Mouse (Mus musculus) heart, embryonic 15.5 days (tissue): Measurements from ENCODE around the gene Noa1. TPM values are rescaled to one million over a fixed set of nuclear protein-coding genes. Genes with fewer than 3 reads are reported as not detected.

Experiments used
- ATAC-seq: fragments of 200-750 bp; cut with Nextera tagmentation; replicated peaks from 2 replicates; pipeline ENCODE4 v1.8.0; 2017; ENCODE audit warnings: low read depth, moderate TSS enrichment; ENCODE audit not compliant: insufficient number of reproducible peaks, insufficient read depth, low FRiP score
- H3K27ac ChIP-seq: fragments of 300-500 bp; sonication (generic); 2 replicates; pipeline ENCODE4 v1.5.1; 2015; ENCODE audit warnings: mild to moderate bottlenecking, inconsistent platforms
- H3K27me3 ChIP-seq: fragments of 300-500 bp; sonication (generic); 2 replicates; pipeline ENCODE4 v1.6.1; 2015; ENCODE audit warnings: inconsistent platforms
- H3K36me3 ChIP-seq: fragments of 300-500 bp; sonication (generic); 2 replicates; pipeline ENCODE4 v1.6.1; 2015; ENCODE audit warnings: mild to moderate bottlenecking, inconsistent platforms
- H3K4me1 ChIP-seq: fragments of 300-500 bp; sonication (generic); replicated peaks from 2 replicates; pipeline ENCODE4 v1.6.1; 2015; ENCODE audit warnings: inconsistent platforms
- H3K4me2 ChIP-seq: fragments of 300-500 bp; sonication (generic); 2 replicates; pipeline ENCODE4 v1.6.1; 2015; ENCODE audit warnings: inconsistent platforms, mild to moderate bottlenecking, moderate library complexity
- H3K4me3 ChIP-seq: fragments of 300-500 bp; sonication (generic); 2 replicates; pipeline ENCODE4 v1.5.1; 2015; ENCODE audit warnings: mild to moderate bottlenecking, inconsistent platforms
- H3K9ac ChIP-seq: fragments of 300-500 bp; sonication (generic); 2 replicates; pipeline ENCODE4 v1.6.1; 2015; ENCODE audit warnings: mild to moderate bottlenecking, inconsistent platforms
- H3K9me3 ChIP-seq: fragments of 300-500 bp; sonication (generic); replicated peaks from 2 replicates; pipeline ENCODE4 v1.6.1; 2016; ENCODE audit warnings: inconsistent platforms
- WGBS: fragments of 180-500 bp; shearing (Covaris S2); methylation state at CpG from one replicate; pipeline ENCODE4 v1.1.7; 2015; ENCODE audit warnings: mixed read lengths; 5-methylcytosine and 5-hydroxymethylcytosine counted together
- polyA plus RNA-seq: library from polyadenylated mRNA; unstranded; fragments of >200 nt; fragmentation: Nextera tagmentation; extraction: Ambion mirVana; gene quantifications from 2 replicates; pipeline ENCODE4 v1.2.1, GENCODE M21; 2015

Gene Noa1
- polyA plus RNA-seq, 1 experiment from 2014 or later: 20.6 TPM

DNA sequence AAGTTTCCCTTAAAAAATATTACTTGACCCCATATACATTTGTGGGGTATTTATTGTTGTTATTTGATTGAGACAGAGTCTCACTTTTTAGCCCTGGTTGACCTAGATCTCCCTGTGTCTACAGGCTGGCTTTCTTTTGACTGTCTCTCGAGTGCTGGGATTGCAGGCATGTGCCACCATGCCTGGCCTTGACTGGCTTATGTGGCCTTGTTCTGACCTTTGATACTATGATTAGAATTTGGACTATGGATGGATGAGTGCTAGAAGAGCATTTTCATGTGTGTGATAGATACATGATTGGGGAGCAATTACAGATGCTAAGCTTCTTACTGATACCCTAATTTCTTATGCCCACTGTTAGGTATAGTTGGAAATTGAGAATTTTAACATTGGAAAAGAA is 15.1 kb upstream of the Noa1 start:
- H3K27ac ChIP-seq: no peak overlapping the region
- H3K4me2 ChIP-seq: no peak overlapping the region
- H3K4me3 ChIP-seq: no peak overlapping the region
- 58% methylated on average over 1 of the region's 1 CpGs for WGBS
- no peak overlapping the region for H3K9ac ChIP-seq
- peaks cover 83% of the 10 kb centered on the region for H3K36me3 ChIP-seq
- no peak for ATAC-seq
- H3K9me3 ChIP-seq: no peaks in the 10 kb centered on the region
- no peaks in the 10 kb centered on the region for H3K4me1 ChIP-seq
- no peaks in the 10 kb centered on the region for H3K27me3 ChIP-seq

DNA sequence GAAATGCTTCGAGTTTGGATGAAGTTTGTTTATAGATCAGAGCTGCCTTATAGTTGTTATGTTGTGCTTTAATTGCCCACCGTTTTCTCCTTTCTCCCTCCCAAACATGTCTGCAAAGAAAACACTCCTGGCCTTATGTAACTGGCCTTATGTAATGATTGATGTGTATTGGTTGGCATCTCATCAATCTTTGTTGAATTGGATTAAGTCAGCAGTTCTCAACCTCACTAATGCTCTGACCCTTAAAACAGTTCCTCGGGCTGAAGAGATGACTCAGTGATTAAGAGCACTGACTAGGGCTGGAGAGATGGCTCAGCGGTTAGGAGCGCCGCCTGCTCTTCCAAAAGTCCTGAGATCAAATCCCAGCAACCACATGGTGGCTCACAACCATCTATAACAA is 5.1 kb upstream of the Noa1 start:
- Histone ChIP-seq H3K27me3 (no peaks in the 10 kb centered on the region), H3K27ac (no peak overlapping the region), H3K36me3 (peaks cover 39% of the 10 kb centered on the region), H3K4me1 (peaks cover 13% of the 10 kb centered on the region), H3K4me2 (no peak overlapping the region), H3K4me3 (no peak overlapping the region), H3K9ac (no peak overlapping the region), H3K9me3 (no peaks in the 10 kb centered on the region)
- no peak for ATAC-seq
- 90% methylated on average over 6 of the region's 6 CpGs for WGBS

DNA sequence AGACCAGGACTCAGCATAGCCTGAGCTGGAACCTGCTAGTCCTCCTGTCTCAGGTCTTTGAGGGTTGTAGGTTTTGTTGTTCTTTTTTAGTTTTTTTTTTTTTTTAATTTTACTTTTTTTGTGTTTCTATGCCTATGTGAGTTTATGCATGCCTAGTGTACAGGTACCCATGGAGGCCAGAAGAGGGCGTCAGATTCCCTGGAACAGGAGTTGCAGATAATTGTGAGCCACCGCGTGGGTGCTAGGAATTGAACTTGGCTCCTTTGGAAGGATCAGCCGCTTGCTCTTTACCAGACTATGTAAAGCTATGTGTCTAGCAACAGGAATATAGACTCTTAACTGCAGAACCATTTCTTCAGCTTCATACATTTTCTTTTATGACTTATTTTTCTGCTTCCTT is 4.3 kb upstream of the Noa1 start:
- Histone ChIP-seq H3K4me3 (no peak overlapping the region), H3K4me2 (no peak overlapping the region), H3K9ac (no peak overlapping the region), H3K36me3 (peaks cover 35% of the 10 kb centered on the region), H3K4me1 (peaks cover 14% of the 10 kb centered on the region), H3K27ac (no peak overlapping the region), H3K27me3 (no peaks in the 10 kb centered on the region), H3K9me3 (no peaks in the 10 kb centered on the region)
- ATAC-seq: no peak
- 92% methylated on average over 4 of the region's 4 CpGs for WGBS

DNA sequence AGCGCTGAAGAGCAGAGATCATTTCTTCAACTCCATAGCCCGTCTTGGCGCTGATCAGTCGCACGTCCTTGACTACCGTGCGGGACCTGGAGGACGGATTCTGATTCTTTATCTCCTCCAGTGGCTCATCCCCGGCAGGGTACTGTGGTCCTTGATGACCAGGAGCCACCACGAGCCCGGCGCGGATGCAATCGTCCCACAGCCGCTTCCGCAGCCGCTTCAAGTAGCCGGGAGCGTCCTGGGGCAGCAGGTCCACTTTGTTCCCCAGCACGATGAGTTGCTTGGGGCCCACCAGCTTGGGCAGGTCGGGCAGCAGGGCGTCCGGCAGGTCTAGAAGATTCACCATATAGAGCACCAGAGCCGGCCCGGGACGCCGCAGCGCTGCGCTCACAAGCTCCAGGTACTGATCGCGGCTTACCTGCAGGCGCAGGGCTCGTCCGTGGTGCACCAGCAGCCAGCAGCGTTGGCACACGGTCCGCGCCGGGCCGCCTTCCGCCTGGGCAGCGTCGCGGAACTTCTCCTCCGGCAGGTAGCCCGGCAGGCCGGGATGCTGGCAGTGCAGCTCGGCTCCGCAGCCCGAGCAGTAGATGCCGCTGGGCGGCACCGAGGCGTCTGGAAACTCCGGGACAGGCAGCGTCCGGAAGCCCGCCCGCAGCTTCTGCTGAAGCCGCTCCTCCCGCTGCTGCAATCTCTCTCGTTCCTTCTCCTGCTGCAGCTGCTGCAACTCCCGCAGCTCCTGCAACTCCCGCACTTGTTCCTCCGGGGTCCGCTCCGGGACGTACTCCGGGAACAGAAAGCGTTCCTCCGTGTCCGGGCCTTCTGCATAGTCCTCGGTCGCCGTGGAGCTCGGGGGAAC is 605 bp downstream of the Noa1 start:
- Histone ChIP-seq H3K4me2 (peak overlapping the region; percentile 97), H3K4me1 (peaks cover 29% of the 10 kb centered on the region), H3K36me3 (peaks cover 26% of the 10 kb centered on the region), H3K9ac (peak overlapping the region; percentile 58), H3K27me3 (no peaks in the 10 kb centered on the region), H3K4me3 (peak overlapping the region; percentile 89), H3K9me3 (no peaks in the 10 kb centered on the region), H3K27ac (peak overlapping the region; percentile 95; the same call in 1 of the 2 replicates)
- peak; percentile 29 for ATAC-seq
- WGBS: under 1% methylated on average over 76 of the region's 76 CpGs

DNA sequence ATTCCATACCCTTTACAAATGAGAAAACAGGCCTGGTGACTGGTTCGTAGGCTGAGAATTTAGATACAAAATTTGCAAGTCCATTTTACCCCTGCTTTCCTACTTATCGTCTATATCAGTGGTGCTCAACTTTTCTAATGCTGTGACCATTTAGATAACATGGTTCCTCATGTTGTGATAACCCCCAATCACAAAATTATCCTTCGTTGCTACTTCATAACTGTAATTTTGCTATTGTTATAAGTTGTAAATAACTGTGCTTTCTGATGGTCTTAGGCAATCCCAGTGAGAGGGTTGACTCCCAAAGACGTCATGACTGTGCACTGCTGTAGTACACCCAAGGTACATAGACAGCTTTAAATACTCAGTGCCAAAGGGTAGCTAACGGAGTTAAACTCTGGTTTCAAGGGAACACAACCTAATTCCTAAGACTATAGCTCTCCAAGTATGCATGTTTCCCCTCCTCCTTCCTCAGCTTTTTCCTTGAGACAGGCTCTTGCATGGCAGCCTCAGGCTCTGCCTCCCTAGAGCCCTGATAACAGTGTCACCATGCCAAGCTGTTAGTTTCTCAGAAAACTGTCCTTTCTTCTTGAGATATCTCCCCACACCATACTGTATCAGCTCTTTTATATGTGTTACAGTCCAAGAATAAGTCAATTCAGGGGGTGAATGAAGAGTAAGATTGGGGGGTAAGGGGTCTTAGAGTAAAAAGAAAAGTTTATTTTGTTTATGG is 1.9 kb downstream of the Noa1 start:
- H3K4me3 ChIP-seq: peak overlapping the region; percentile 89
- 80% methylated on average over 5 of the region's 5 CpGs for WGBS
- no peak for ATAC-seq
- H3K4me2 ChIP-seq: peak overlapping the region; percentile 97
- peaks cover 29% of the 10 kb centered on the region for H3K4me1 ChIP-seq
- H3K27ac ChIP-seq: no peak overlapping the region
- H3K36me3 ChIP-seq: peaks cover 23% of the 10 kb centered on the region
- H3K9ac ChIP-seq: 0 out of 2 replicates have a peak overlapping the region, but pooled peaks have one; percentile 58
- no peaks in the 10 kb centered on the region for H3K9me3 ChIP-seq
- no peaks in the 10 kb centered on the region for H3K27me3 ChIP-seq

DNA sequence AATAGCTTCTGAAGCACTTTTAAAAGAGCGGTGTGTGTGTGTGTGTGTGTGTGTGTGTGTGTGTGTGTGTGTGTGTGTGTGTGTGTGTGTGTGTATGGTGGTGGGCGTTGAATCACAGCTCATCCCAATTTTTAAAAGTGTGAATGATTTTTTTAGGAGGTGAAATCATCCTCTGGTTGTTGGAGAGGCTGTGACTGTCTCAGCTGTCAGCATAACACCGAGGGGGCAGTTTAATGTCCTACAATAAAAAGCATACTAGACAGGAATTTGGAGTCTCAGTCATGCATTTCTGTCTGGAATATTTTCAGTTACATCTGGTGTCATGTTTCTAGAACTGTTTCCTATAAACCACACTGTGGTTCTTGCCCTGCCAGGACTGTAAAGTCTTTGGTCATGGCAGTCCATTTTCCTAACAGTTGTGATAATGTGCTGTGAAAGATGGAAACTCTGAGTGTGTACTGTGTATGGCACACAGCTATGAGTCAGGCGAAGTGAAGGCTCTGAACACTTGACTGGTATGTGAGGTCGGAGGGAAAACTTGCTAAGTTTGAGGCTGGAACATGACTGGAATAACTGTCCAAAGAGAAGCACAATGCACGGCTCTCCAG is 8.5 kb downstream of the Noa1 start:
- ATAC-seq: no peak
- no peaks in the 10 kb centered on the region for H3K9me3 ChIP-seq
- no peak overlapping the region for H3K27ac ChIP-seq
- H3K27me3 ChIP-seq: no peaks in the 10 kb centered on the region
- no peak overlapping the region for H3K9ac ChIP-seq
- no peaks in the 10 kb centered on the region for H3K4me1 ChIP-seq
- no peak overlapping the region for H3K4me2 ChIP-seq
- WGBS: 66% methylated on average over 6 of the region's 6 CpGs
- H3K36me3 ChIP-seq: peaks cover 39% of the 10 kb centered on the region
- no peak overlapping the region for H3K4me3 ChIP-seq

DNA sequence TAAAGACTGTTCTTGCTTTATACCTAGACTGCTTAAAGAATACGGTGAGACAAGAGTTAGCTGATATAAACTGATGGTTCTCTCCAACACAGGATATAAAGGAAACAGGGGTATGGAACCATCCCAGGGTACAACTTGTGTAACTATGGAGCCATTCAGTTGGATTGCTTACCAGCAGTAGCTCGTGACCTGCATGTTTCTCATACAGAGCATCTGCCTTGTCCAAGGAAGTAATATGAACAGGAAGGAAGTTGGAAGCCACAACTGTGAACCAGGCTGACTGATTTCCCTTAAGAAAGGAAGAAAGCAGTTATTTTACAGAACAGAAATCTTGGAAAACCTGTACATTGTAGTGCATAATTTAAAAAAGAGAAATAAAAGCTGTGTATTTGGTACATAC is 10.4 kb downstream of the Noa1 start:
- H3K36me3 ChIP-seq: peaks cover 29% of the 10 kb centered on the region
- WGBS: 90% methylated on average over 2 of the region's 2 CpGs

DNA sequence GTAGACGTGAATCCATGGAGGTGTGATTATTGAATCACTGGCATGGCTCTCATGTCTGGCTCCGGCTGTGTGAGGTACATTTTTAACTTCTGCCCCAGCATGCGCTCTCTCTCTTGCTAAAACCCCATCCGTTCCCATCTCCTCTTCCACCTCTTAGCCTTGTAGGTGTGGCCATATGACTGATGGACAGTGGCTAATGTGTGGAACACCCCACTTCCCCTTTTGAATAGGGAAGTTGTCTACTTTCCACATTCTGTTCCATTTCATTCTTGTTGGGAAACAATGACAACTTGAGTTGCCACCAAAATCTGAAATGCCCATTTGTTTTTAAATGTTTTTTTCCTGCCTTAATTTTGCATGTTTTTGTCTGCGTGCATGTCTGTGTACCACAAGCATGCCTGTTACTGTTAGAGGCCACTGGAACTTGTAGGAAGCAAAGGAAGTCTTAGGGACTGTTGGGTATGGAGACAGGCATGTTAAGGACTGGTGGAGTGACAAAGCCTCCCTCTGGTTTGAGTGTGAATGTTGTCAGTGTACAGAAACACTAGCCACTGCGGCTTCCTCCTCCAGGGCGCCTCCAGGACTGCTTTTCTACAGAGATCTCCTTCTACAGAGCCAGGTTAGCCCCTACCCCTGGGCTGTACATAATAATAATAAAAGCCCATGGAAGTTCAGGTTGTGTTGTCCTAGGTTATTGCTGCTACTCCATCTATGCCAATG is 16.9 kb downstream of the Noa1 start:
- WGBS: 84% methylated on average over 7 of the region's 7 CpGs
- Histone ChIP-seq H3K4me2 (no peak overlapping the region), H3K9ac (no peak overlapping the region)

More for the DNA sequence above, 10.4 kb downstream of the Noa1 start:
- Histone ChIP-seq H3K9ac (no peak overlapping the region), H3K4me3 (no peak overlapping the region), H3K4me2 (no peak overlapping the region), H3K27me3 (no peaks in the 10 kb centered on the region), H3K9me3 (no peaks in the 10 kb centered on the region), H3K27ac (no peak overlapping the region), H3K4me1 (no peaks in the 10 kb centered on the region)
- ATAC-seq: no peak

DNA sequence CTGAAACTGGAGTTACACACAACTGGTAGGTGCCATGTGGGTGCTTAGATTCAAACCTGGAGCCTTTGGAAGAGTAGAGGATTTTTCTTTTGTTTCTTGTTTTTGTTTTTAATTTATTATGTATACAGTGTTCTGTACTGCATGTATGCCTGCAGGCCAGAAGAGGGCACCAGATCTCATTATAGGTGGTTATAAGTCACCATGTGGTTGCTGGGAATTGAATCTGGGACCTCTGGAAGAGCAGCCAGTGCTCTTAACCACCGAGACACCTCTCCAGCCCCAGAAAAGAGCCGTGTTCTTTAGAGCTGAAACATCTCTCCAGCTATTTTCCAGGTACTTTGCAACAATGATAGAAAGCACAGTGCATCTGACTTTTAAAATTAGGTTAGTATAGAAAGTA is 19.3 kb downstream of the Noa1 start:
- no peak for ATAC-seq
- Histone ChIP-seq H3K9me3 (no peaks in the 10 kb centered on the region), H3K36me3 (peaks cover 45% of the 10 kb centered on the region), H3K27me3 (no peaks in the 10 kb centered on the region), H3K4me2 (no peak overlapping the region), H3K27ac (no peak overlapping the region), H3K4me1 (peaks cover 9% of the 10 kb centered on the region), H3K9ac (no peak overlapping the region), H3K4me3 (no peak overlapping the region)
- WGBS: 93% methylated on average over 2 of the region's 2 CpGs

More for the DNA sequence above, 16.9 kb downstream of the Noa1 start:
- H3K36me3 ChIP-seq: peaks cover 53% of the 10 kb centered on the region
- H3K9me3 ChIP-seq: no peaks in the 10 kb centered on the region
- no peak overlapping the region for H3K27ac ChIP-seq
- no peak overlapping the region for H3K4me3 ChIP-seq
- H3K27me3 ChIP-seq: no peaks in the 10 kb centered on the region
- no peak for ATAC-seq
- H3K4me1 ChIP-seq: no peaks in the 10 kb centered on the region

DNA sequence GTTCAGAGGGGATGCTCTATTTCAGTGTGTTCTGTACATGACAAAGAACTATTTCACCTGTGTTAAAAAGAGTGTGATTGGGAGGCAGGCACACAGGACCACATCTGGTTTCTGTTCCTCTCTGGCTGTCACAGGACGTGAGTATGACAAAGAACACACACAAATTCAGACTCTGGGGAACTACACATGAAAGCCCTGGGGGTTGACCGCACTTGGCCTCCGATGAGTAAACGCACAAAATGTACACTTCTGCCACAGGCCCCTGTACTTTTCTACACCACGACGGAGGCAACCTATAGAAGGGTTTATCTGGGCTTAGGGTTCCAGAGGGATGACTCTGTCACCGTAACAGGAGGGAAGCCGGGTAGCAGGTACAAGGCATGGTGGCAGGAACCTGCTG is 20.2 kb downstream of the Noa1 start:
- Histone ChIP-seq H3K4me3 (no peak overlapping the region), H3K4me1 (peaks cover 9% of the 10 kb centered on the region), H3K9me3 (no peaks in the 10 kb centered on the region), H3K4me2 (no peak overlapping the region), H3K27me3 (no peaks in the 10 kb centered on the region), H3K36me3 (peaks cover 49% of the 10 kb centered on the region), H3K9ac (no peak overlapping the region), H3K27ac (no peak overlapping the region)
- 63% methylated on average over 8 of the region's 8 CpGs for WGBS
- ATAC-seq: no peak

DNA sequence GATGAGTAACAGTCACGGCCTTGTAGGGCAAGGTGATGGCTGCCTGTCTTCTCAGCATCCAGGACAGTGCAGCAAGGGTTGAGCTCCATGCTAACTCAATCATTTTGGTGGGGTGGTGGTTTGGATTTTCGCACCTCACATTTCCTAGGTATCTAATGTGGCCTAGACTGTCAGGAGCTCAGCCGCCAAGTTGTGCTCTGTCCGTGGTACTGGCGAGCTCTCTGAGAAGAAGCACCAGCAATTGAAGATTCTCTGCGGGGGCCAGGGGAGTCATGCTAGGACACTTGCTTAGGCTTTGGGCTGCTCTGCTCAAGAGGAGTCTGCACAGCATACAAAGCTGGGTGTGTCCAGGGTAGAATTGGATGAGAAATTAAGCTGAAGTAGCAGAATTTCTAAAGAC is 22.0 kb downstream of the Noa1 start:
- Histone ChIP-seq H3K27me3 (no peaks in the 10 kb centered on the region), H3K9me3 (no peaks in the 10 kb centered on the region), H3K4me3 (no peak overlapping the region), H3K4me1 (peaks cover 9% of the 10 kb centered on the region), H3K4me2 (no peak overlapping the region), H3K36me3 (peaks cover 48% of the 10 kb centered on the region), H3K9ac (no peak overlapping the region), H3K27ac (no peak overlapping the region)
- 65% methylated on average over 6 of the region's 6 CpGs for WGBS
- ATAC-seq: no peak
